Mouse (Mus musculus): ENCODE measurements around the gene Gm42715.
A peak's percentile ranks its signal among the peaks of the same experiment; 100 is the strongest.
"Not testable (repeated sequence)": the region's sequence is repeated elsewhere in the genome, so short reads cannot be mapped to it uniquely, and the experiment has no call there.

Gene Gm42715

GRCm38 (mm10) chr7:127497382-127497781, 22.0 kb upstream of the Gm42715 start:
- no peak for ATAC-seq (ENCODE audit: low TSS enrichment)

DNA sequence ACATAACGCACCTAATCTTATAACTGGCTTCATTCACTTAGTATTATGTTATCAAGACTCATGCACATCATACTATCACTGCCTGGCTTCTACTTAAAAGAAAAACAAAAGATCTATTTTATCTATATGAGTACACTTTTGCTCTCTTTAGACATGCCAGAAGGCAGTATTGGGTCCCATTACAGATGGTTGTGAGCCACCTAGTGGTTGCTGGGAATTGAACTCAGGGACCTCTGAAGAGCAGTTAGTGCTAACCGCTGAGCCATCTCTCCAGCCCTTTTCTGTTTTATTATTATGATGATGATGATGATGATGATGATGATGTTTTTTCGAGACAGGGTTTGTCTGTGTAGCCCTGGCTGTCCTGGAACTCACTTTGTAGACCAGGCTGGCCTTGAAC, 21.0 kb upstream of the Gm42715 start:
- ATAC-seq (ENCODE audit: low TSS enrichment), result no peak

- no peak for ATAC-seq (ENCODE audit: low TSS enrichment)
Observed at GRCm38 (mm10) chr7:127508291-127508690, 11.1 kb upstream of the Gm42715 start.

GRCm38 (mm10) chr7:127509830-127510229, 9.6 kb upstream of the Gm42715 start:
- not testable (repeated sequence) for ATAC-seq (ENCODE audit: low TSS enrichment)

DNA sequence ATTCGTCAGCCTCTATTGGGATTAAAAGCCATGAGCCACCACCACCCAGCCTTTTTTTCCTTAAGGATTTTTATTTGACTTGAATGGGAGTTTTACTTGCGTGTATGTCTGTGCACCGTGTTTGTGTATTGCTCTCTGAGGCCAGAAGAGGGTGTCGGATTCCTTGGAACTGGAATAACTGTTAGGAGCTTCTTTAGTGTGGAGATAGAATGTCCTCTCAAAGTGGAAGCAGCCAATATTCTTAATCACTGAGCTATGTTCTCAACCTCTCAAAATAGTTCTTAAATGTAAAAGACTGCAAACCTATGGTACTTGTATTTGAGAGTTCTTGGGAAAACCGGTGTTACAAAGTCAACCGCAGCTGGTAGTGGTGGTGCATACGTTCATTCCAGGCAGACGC, 8.1 kb upstream of the Gm42715 start:
- no peak for ATAC-seq (ENCODE audit: low TSS enrichment)

GRCm38 (mm10) chr7:127511808-127512230, 7.6 kb upstream of the Gm42715 start, which contains the start of gene Srcap:
Srcap (plus strand) TSS chr7:127511983.
- ATAC-seq (ENCODE audit: low TSS enrichment), result peak; percentile 99

DNA sequence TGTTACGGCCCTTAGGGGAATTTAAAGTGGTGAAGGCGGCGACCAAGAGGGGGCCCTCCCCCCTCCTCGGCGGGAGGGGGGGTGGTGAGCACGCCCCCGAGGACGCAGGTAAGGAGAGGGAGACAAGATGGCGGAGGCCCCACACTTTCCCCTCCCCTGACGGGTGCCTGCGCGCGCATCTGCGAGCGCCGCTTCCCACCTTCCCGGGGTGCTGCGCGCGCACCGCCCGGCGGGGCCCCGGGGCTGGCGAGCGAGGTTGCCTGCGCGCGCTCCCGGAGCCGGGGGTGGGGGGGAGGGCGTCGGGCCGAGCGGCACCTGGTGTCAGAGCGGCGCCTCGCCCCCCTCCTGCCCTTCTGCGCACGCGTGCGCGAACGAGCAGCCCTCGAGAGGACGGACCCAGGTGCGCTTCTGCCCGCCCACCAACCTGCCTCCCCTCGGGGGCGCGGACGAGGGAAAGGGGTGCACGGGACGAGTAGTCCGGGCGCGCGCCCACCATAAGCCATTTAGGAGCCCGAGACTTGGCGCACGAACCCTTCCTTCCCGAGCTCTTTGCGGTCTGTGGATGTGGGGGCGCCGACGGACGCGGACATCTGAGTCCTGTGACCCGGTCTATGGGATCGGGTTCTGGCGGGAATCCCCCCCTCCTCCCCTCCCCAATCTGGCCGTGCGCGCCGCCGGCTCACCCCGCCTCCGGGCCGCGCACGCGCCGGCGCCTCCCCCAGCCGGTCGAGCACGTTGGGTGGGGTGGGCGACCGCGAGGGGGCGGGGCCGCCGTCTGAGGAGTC, 7.0 kb upstream of the Gm42715 start:
- peak; percentile 67 for ATAC-seq (ENCODE audit: low TSS enrichment)

DNA sequence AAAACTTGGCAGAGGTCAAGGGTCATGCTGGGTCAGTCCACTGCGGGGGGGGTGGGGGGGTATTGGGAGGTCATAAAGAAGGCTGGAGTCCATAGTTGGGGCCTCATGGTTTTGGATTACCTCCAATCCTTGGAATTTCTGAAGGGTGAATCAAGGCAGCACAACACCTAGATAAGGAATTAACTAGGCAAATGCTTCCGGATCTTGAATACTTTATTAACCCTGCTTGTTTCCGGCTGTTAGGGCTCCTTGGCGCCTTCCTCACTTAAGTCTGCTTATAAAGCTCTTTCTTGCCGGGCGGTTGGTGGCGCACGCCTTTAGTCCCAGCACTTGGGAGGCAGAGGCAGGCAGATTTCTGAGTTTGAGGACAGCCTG, 6.4 kb upstream of the Gm42715 start:
- ATAC-seq (ENCODE audit: low TSS enrichment), result no peak

DNA sequence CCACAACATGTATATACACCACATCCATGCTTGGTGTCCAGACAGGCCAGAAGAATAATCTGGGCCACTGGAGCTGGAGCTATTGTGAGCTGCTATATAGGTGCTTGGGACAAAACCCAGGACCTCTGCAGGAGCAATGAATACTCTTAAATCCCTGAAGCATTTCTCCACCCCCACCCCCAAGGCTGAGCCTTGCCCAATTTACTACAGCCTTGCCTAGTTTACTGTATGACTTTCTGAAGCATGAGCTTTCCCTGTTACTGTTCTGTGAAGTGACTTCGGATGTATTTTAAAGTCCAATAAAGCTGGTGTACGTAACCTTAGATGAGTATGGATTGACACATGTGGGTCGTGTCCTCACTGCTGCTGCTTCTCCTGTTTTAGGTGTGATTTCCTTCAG, 5.6 kb upstream of the Gm42715 start:
- no peak for ATAC-seq (ENCODE audit: low TSS enrichment)

- ATAC-seq (ENCODE audit: low TSS enrichment), result no peak
Observed at GRCm38 (mm10) chr7:127515846-127516245, 3.5 kb upstream of the Gm42715 start.

DNA sequence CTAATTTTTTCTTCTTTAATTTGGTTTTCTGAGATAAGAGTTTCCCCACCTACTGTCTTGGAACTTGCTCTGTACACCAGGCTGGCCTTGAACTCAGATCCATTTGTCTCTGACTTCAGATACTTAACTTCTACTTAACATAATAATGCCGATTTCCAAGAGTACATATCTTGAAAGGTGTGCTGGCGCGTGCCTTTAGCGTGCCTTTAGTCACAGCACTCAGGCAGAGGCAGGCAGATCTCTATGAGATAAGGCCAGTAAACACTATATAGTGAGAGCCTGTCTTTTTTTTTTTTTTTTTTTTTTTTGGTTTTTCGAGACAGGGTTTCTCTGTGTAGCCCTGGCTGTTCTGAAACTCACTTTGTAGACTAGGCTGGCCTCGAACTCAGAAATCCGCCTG, 3.0 kb upstream of the Gm42715 start:
- no peak for ATAC-seq (ENCODE audit: low TSS enrichment)

GRCm38 (mm10) chr7:127541671-127542070, 22.3 kb downstream of the Gm42715 start:
- ATAC-seq (ENCODE audit: low TSS enrichment), result no peak

GRCm38 (mm10) chr7:127549116-127549835, 29.9 kb downstream of the Gm42715 start:
- no peak for ATAC-seq (ENCODE audit: low TSS enrichment)

DNA sequence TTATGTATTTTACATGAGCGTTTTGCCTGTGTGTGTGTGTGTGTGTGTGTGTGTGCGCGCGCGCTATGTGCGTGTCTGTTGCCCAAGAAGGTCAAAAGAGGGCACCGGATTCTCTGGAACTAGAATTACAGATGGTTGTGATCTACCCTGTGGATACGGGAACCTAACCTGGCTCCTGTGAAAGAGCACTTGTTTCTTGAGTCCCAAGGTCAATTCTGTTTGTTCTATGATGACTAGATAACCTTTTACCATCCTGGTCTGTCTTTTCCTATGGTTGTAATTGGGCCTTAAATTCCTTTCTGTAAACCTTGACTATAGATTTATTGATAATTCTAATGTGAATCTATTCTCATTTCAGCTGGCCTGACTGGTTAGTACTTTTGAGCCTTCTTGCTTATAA, 32.2 kb downstream of the Gm42715 start:
- ATAC-seq (ENCODE audit: low TSS enrichment), result no peak

GRCm38 (mm10) chr7:127560580-127560979, 41.2 kb downstream of the Gm42715 start:
- ATAC-seq (ENCODE audit: low TSS enrichment), result no peak

- no peak for ATAC-seq (ENCODE audit: low TSS enrichment)
Observed at GRCm38 (mm10) chr7:127561340-127561858, 42.0 kb downstream of the Gm42715 start, which contains the start of gene Tmem265. Tmem265 (plus strand) TSS chr7:127561390.

- ATAC-seq (ENCODE audit: low TSS enrichment), result no peak
Observed at GRCm38 (mm10) chr7:127564381-127565150, 45.2 kb downstream of the Gm42715 start.

DNA sequence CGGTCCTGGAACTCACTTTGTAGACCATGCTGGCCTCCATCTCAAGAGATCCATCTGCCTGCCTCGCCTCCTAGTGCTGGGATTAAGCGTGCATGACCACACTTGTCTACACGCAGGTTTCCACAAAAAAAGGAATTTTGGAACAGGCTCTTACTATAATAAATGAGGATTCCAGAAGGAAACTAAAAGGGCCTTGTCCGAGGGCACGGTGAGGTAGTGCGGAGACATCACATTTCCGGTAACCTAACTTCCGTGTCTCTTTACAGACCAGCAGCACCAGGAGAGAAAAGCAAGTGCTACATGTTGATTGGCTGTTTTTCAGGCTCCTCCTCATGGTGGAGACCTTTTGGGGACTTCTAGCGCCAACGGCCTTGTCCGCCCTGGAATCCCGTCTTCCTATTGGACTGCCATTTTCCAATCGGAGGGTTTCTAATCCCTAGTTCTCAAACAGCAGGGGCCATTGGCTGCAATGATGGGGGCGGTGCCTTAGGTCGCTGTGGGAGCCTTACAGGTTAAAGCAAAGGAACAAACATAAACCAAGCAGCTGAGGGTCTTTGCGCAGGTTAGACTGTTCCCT, 53.6 kb downstream of the Gm42715 start, which contains the start of gene Phkg2:
TSS of gene Phkg2 (plus strand) at position 446 of the 577 bp plus-strand sequence.
- peak; percentile 99 for ATAC-seq (ENCODE audit: low TSS enrichment)

- no peak for ATAC-seq (ENCODE audit: low TSS enrichment)
Observed at GRCm38 (mm10) chr7:127573503-127574008, 54.2 kb downstream of the Gm42715 start.

- no peak for ATAC-seq (ENCODE audit: low TSS enrichment)
Observed at GRCm38 (mm10) chr7:127574115-127574514, 54.7 kb downstream of the Gm42715 start.

DNA sequence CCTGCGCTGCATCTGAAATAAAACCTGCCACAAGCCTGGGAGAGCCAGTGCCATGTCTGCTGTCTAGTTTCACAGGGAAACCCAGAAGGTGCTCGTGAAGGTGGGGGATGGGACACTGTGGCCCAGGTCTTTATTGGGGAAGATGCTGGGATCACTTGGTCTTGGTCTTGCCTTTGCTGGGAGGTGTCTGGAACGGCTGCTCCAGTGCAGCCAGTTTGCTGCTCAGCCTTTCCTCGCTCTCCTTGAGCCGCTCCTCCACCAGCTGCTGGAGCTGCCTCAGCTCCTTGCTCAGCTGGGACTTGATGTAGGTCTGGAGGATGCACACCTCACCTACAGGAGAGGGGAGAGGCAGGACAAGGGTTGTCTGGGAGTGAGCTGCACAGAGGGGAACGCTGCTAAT, 63.9 kb downstream of the Gm42715 start:
- no peak for ATAC-seq (ENCODE audit: low TSS enrichment)
